Mouse (Mus musculus) liver, embryonic 15.5 days (tissue): ENCODE results near the gene Tmed10. TPM values are rescaled to one million over a fixed set of nuclear protein-coding genes. Genes with fewer than 3 reads are reported as not detected.

Source experiments
- ATAC-seq: fragments of 200-750 bp; cut with Nextera tagmentation; 2 replicates; pipeline ENCODE4 v1.8.0; 2017; ENCODE audit warnings: moderate number of reproducible peaks, mild to moderate bottlenecking, moderate library complexity; ENCODE audit not compliant: insufficient read depth
- H3K27ac ChIP-seq: fragments of 300-500 bp; sonication (generic); replicated peaks from 2 replicates; pipeline ENCODE4 v1.5.1; 2015; ENCODE audit warnings: mild to moderate bottlenecking, inconsistent platforms
- H3K27me3 ChIP-seq: fragments of 300-500 bp; sonication (generic); 2 replicates; pipeline ENCODE4 v1.6.1; 2015; ENCODE audit warnings: mild to moderate bottlenecking, inconsistent platforms
- H3K36me3 ChIP-seq: fragments of 300-500 bp; sonication (generic); replicated peaks from 2 replicates; pipeline ENCODE4 v1.6.1; 2015; ENCODE audit warnings: moderate library complexity, mild to moderate bottlenecking, inconsistent platforms
- H3K4me1 ChIP-seq: fragments of 300-500 bp; sonication (generic); replicated peaks from 2 replicates; pipeline ENCODE4 v1.6.1; 2015; ENCODE audit warnings: inconsistent platforms
- H3K4me2 ChIP-seq: fragments of 300-500 bp; sonication (generic); 2 replicates; pipeline ENCODE4 v1.6.1; 2015; ENCODE audit warnings: moderate library complexity, mild to moderate bottlenecking, inconsistent platforms
- H3K4me3 ChIP-seq: fragments of 300-500 bp; sonication (generic); replicated peaks from 2 replicates; pipeline ENCODE4 v1.5.1; 2015; ENCODE audit warnings: mild to moderate bottlenecking, inconsistent platforms
- H3K9ac ChIP-seq: fragments of 300-500 bp; sonication (generic); 2 replicates; pipeline ENCODE4 v1.6.1; 2015; ENCODE audit warnings: moderate library complexity, mild to moderate bottlenecking, inconsistent platforms
- H3K9me3 ChIP-seq: fragments of 300-500 bp; sonication (generic); replicated peaks from 2 replicates; pipeline ENCODE4 v1.6.1; 2016; ENCODE audit warnings: inconsistent platforms
- WGBS: fragments of 180-500 bp; shearing (Covaris S2); methylation state at CpG from one replicate; pipeline ENCODE4 v1.1.7; 2015; ENCODE audit warnings: mixed read lengths; ENCODE audit not compliant: insufficient replicate concordance; 5-methylcytosine and 5-hydroxymethylcytosine counted together
- polyA plus RNA-seq: library from polyadenylated mRNA; unstranded; fragments of >200 nt; fragmentation: Nextera tagmentation; extraction: Ambion mirVana; gene quantifications from 2 replicates; pipeline ENCODE4 v1.2.1, GENCODE M21; 2015

Tmed10 gene
- polyA plus RNA-seq, 1 experiment from 2014 or later = 163 TPM

DNA sequence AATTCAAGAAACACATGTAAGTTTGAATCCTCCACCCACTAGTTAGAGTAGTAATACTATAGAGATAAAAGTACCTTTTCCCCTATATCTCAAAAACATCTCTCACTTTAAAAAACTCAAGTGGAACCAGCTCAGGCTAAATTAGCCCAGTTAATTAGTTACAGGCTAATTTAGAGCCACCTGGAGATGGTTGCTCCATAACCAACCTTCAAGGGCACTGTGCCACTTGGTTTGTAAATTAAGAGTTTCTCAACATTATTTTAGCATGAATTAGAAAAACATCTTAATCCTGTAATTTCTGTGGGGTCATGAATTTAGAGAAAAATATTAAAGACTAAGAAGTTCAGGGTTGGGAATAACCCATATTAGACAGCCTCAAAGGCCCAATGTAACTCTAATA, 83.1 kb downstream of the Tmed10 start:
- H3K27ac ChIP-seq = no peak overlapping the region
- no peaks in the 10 kb centered on the region for H3K36me3 ChIP-seq
- H3K9ac ChIP-seq = no peak overlapping the region
- no peak overlapping the region for H3K4me3 ChIP-seq
- no peaks in the 10 kb centered on the region for H3K9me3 ChIP-seq
- peaks cover 12% of the 10 kb centered on the region for H3K4me1 ChIP-seq
- peaks cover 30% of the 10 kb centered on the region for H3K27me3 ChIP-seq
- no peak overlapping the region for H3K4me2 ChIP-seq
- ATAC-seq = no peak

DNA sequence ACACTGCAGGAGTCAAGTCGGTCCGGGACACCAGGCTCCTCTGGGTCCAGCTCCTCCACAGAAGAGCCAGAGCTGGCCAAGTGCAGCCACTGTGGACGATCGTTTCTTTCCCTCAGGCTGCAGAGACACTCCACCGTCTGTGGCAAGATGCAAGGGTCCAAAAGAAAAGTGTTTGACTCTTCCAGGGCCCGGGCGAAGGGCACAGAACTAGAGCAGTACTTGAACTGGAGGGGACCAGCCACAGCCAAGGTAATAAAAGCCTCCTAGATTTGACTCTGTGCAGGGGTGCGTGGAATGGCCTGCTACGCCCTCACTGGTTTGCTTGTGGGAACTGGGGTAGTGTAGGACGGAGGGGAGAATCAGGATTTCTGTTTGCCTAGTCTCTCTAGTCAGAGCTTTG, 84.0 kb downstream of the Tmed10 start:
- H3K4me2 ChIP-seq = no peak overlapping the region
- no peak overlapping the region for H3K9ac ChIP-seq
- 70% methylated on average over 10 of the region's 10 CpGs for WGBS

More for the DNA sequence above, 84.0 kb downstream of the Tmed10 start:
- H3K27me3 ChIP-seq = peaks cover 30% of the 10 kb centered on the region
- no peak for ATAC-seq
- no peaks in the 10 kb centered on the region for H3K9me3 ChIP-seq
- H3K27ac ChIP-seq = no peak overlapping the region
- no peaks in the 10 kb centered on the region for H3K36me3 ChIP-seq
- H3K4me3 ChIP-seq = no peak overlapping the region
- peaks cover 12% of the 10 kb centered on the region for H3K4me1 ChIP-seq

Other genes starting within 250 kb of the Tmed10 start
- gene Rps6kl1, start 223.6 kb downstream of the Tmed10 start, polyA plus RNA-seq = 0.56 and 0.64 TPM in 2 replicates
- 0.52 and 0.56 TPM in 2 replicates for gene Pgf, start 197.1 kb downstream of the Tmed10 start, polyA plus RNA-seq
- 34.9 and 36.4 TPM in 2 replicates for gene Eif2b2, start 155.4 kb downstream of the Tmed10 start, polyA plus RNA-seq
- gene Mlh3, start 104.2 kb downstream of the Tmed10 start, polyA plus RNA-seq = 2.1 and 2.4 TPM in 2 replicates
- gene Acyp1, start 86.4 kb downstream of the Tmed10 start, polyA plus RNA-seq = 36.6 and 50.7 TPM in 2 replicates
- 0.08 and 0.12 TPM in 2 replicates for gene Zc2hc1c, start 86.3 kb downstream of the Tmed10 start, polyA plus RNA-seq
- gene Nek9, start 35.5 kb downstream of the Tmed10 start, polyA plus RNA-seq = 5.7 and 6.1 TPM in 2 replicates
- gene Fos, start 99.0 kb upstream of the Tmed10 start, polyA plus RNA-seq = 1.5 and 1.7 TPM in 2 replicates
- 0.09 and 0.10 TPM in 2 replicates for gene Jdp2, start 224.2 kb upstream of the Tmed10 start, polyA plus RNA-seq